Mouse (Mus musculus): Measurements from ENCODE around the gene Atp6v1g3.

Gene Atp6v1g3

GRCm38 (mm10) chr1:138288721-138289120 lies 15.2 kb downstream of the Atp6v1g3 start:
- in situ Hi-C loops (cut with MboI, MseI): loop anchor here (5.0 kb wide), 1 partner anchor 96 kb away; no protein-coding TSS in a partner anchor

GRCm38 (mm10) chr1:138289455-138290425 lies 16.2 kb downstream of the Atp6v1g3 start:
- in situ Hi-C loops (cut with MboI, MseI): loop anchor here (5.0 kb wide), 1 partner anchor 97 kb away; no protein-coding TSS in a partner anchor

- in situ Hi-C loops (cut with MboI, MseI): no loop called here
Measured at GRCm38 (mm10) chr1:138291463-138291862, 17.9 kb downstream of the Atp6v1g3 start.

GRCm38 (mm10) chr1:138294487-138294886 lies 20.9 kb downstream of the Atp6v1g3 start:
- in situ Hi-C loops (cut with MboI, MseI): no loop called here

- in situ Hi-C loops (cut with MboI, MseI): no loop called here
Measured at GRCm38 (mm10) chr1:138298156-138298555, 24.6 kb downstream of the Atp6v1g3 start.

GRCm38 (mm10) chr1:138299576-138299975 lies 26.0 kb downstream of the Atp6v1g3 start:
- in situ Hi-C loops (cut with MboI, MseI): no loop called here

- in situ Hi-C loops (cut with MboI, MseI): loop anchor here (5.0 kb wide), 1 partner anchor 125 kb away; the partner anchor contains the start of gene Ptprc
Measured at GRCm38 (mm10) chr1:138301920-138302319, 28.4 kb downstream of the Atp6v1g3 start.

- in situ Hi-C loops (cut with MboI, MseI): loop anchor here (5.0 kb wide), 1 partner anchor 125 kb away; the partner anchor contains the start of gene Ptprc
Measured at GRCm38 (mm10) chr1:138302756-138303155, 29.2 kb downstream of the Atp6v1g3 start.

GRCm38 (mm10) chr1:138303296-138303695 lies 29.8 kb downstream of the Atp6v1g3 start:
- in situ Hi-C loops (cut with MboI, MseI): loop anchor here (5.0 kb wide), 1 partner anchor 126 kb away; the partner anchor contains the start of gene Ptprc

GRCm38 (mm10) chr1:138304141-138304915 lies 30.8 kb downstream of the Atp6v1g3 start:
- in situ Hi-C loops (cut with MboI, MseI): loop anchor here (5.0 kb wide), 1 partner anchor 127 kb away; the partner anchor contains the start of gene Ptprc

- in situ Hi-C loops (cut with MboI, MseI): no loop called here
Measured at GRCm38 (mm10) chr1:138322657-138323056, 49.1 kb downstream of the Atp6v1g3 start.

GRCm38 (mm10) chr1:138323076-138323630 lies 49.6 kb downstream of the Atp6v1g3 start:
- in situ Hi-C loops (cut with MboI, MseI): no loop called here

GRCm38 (mm10) chr1:138326091-138326490 lies 52.6 kb downstream of the Atp6v1g3 start:
- in situ Hi-C loops (cut with MboI, MseI): no loop called here

GRCm38 (mm10) chr1:138326566-138326965 lies 53.0 kb downstream of the Atp6v1g3 start:
- in situ Hi-C loops (cut with MboI, MseI): no loop called here

- in situ Hi-C loops (cut with MboI, MseI): no loop called here
Measured at GRCm38 (mm10) chr1:138327466-138328245, 54.1 kb downstream of the Atp6v1g3 start.

- in situ Hi-C loops (cut with MboI, MseI): no loop called here
Measured at GRCm38 (mm10) chr1:138328320-138328719, 54.8 kb downstream of the Atp6v1g3 start.

GRCm38 (mm10) chr1:138330556-138330955 lies 57.0 kb downstream of the Atp6v1g3 start:
- in situ Hi-C loops (cut with MboI, MseI): no loop called here

GRCm38 (mm10) chr1:138331596-138331995 lies 58.1 kb downstream of the Atp6v1g3 start:
- in situ Hi-C loops (cut with MboI, MseI): no loop called here

- in situ Hi-C loops (cut with MboI, MseI): no loop called here
Measured at GRCm38 (mm10) chr1:138334701-138335100, 61.2 kb downstream of the Atp6v1g3 start.

GRCm38 (mm10) chr1:138337417-138337816 lies 63.9 kb downstream of the Atp6v1g3 start:
- in situ Hi-C loops (cut with MboI, MseI): no loop called here

All from T-helper 2 cell (primary cell).